Mouse (Mus musculus) urinary bladder, postnatal 10 days (tissue): ENCODE data around the gene Dzip1l.

Experiments
- DNase-seq: peaks from one replicate; pipeline ENCODE4 v3.0.0; 2022; ENCODE audit warnings: low spot score

The Dzip1l gene

GRCm38 (mm10) chr9:99660756-99661155, 31.5 kb downstream of the Dzip1l start:
- DNase-seq = no peak

- DNase-seq = no peak
Measured at GRCm38 (mm10) chr9:99661606-99662166, 32.4 kb downstream of the Dzip1l start.

GRCm38 (mm10) chr9:99662406-99662805, 33.1 kb downstream of the Dzip1l start:
- DNase-seq = no peak

GRCm38 (mm10) chr9:99662887-99663286, 33.6 kb downstream of the Dzip1l start:
- DNase-seq = no peak

- no peak for DNase-seq
Measured at GRCm38 (mm10) chr9:99667596-99667995, 38.3 kb downstream of the Dzip1l start.

GRCm38 (mm10) chr9:99671603-99672002, 42.3 kb downstream of the Dzip1l start:
- no peak for DNase-seq

- DNase-seq = no peak
Measured at GRCm38 (mm10) chr9:99675714-99676113, 46.4 kb downstream of the Dzip1l start.

GRCm38 (mm10) chr9:99681980-99682570, 52.8 kb downstream of the Dzip1l start:
- no peak for DNase-seq

- DNase-seq = no peak
Measured at GRCm38 (mm10) chr9:99685061-99685521, 55.8 kb downstream of the Dzip1l start.

- DNase-seq = no peak
Measured at GRCm38 (mm10) chr9:99685536-99686231, 56.4 kb downstream of the Dzip1l start.

- DNase-seq = no peak
Measured at GRCm38 (mm10) chr9:99689796-99690195, 60.5 kb downstream of the Dzip1l start.

- DNase-seq = no peak
Measured at GRCm38 (mm10) chr9:99690386-99690785, 61.1 kb downstream of the Dzip1l start.

- DNase-seq = no peak
Measured at GRCm38 (mm10) chr9:99694961-99695360, 65.7 kb downstream of the Dzip1l start.

GRCm38 (mm10) chr9:99699752-99700389, 70.6 kb downstream of the Dzip1l start:
- DNase-seq = no peak

- no peak for DNase-seq
Measured at GRCm38 (mm10) chr9:99701187-99701586, 71.9 kb downstream of the Dzip1l start.

- no peak for DNase-seq
Measured at GRCm38 (mm10) chr9:99702215-99702614, 72.9 kb downstream of the Dzip1l start.

- no peak for DNase-seq
Measured at GRCm38 (mm10) chr9:99703711-99704110, 74.4 kb downstream of the Dzip1l start.

- no peak for DNase-seq
Measured at GRCm38 (mm10) chr9:99706264-99706663, 77.0 kb downstream of the Dzip1l start.

- no peak for DNase-seq
Measured at GRCm38 (mm10) chr9:99707425-99708126, 78.3 kb downstream of the Dzip1l start.

GRCm38 (mm10) chr9:99709588-99710248, 80.4 kb downstream of the Dzip1l start:
- no peak for DNase-seq

- no peak for DNase-seq
Measured at GRCm38 (mm10) chr9:99710297-99710696, 81.0 kb downstream of the Dzip1l start.

- no peak for DNase-seq
Measured at GRCm38 (mm10) chr9:99717134-99717533, 87.8 kb downstream of the Dzip1l start, which contains the start of gene Cldn18. Gene Cldn18 (minus strand): TSS chr9:99717267.
